Mouse (Mus musculus) left cerebral cortex, adult 8-10 months (tissue): ENCODE results near the gene Vwc2l. TPM values are rescaled to one million over a fixed set of nuclear protein-coding genes. Genes with fewer than 3 reads are reported as not detected.

Experiments
- DNase-seq, 2 experiments: peaks; one replicate each; pipeline ENCODE4 v3.0.0; 2022; ENCODE audit warnings: low spot score in 2 of 2
- total RNA-seq, 4 experiments: library from RNA; stranded (reverse); gene quantifications; 2 replicates each; pipeline ENCODE4 v1.2.4; 2022

The Vwc2l gene
- total RNA-seq = 10 to 100 TPM in 1 of 4 experiments, 1 to 10 TPM in 3; 8.2 to 10.7 (median 9.7) TPM

DNA sequence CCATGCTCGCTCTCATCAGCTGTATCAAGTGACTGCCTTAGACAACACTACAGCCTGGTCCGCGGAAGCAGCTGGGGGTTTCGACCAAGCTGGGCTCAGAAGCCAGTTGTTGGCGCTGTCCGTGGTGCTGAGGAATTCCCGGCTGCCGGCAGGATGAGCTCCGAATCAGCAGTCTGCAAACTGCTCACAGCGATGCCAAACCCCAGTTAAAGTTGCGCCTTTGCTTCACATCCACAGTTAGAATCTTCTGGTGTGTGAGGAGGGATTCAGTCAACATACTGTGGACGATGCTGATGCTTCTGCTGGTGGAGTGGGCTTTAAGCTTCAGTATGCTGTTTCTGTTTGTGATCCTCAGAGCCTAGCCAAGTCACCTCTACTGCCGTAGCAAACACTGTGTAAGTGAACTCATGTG lies at the start of gene Vwc2l:
Gene Vwc2l, plus strand, starts transcription at position 61 of the 412 bp plus-strand sequence.
- DNase-seq = peak; percentile 22 to 42

DNA sequence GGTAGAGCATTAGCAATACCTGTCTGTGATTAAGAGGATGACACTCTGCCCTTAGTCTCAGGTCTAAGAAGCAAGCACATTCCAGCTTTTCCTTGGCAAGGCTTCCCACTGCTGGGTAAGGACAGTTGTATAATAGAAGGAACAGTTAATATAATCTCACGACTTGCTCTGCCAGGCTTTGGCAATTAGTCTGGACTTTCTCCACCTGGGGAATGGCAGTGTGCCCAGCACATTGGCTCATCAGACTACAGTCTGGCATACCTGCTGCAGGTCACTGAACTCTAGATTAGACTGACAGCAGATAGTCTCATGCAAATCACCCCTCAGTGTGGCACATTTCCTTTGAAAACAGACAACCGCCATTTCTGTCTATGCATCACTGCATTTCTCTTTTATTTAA lies 33.0 kb upstream of the Vwc2l start:
- DNase-seq = no peak

DNA sequence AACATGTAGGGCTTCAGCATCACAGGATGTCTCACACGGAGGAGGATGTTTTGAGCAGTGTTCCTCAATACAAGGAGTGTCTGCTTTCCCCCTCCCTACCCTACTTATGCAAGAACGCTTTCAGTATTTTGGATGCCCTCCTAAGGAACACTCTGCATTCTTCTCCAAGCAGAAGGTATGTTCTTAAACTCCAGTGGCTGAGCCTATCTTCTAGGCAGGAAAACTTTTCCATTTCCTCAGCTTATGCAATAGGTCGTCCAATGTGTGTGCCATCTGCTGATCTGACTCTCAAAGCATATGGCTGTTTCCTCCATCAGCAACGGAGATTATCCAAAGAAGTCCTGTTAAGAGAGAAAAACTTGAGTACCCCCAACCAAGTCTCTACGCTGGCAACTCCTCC lies 25.2 kb upstream of the Vwc2l start:
- DNase-seq = peak in 1 of 2 experiments; percentile 11

DNA sequence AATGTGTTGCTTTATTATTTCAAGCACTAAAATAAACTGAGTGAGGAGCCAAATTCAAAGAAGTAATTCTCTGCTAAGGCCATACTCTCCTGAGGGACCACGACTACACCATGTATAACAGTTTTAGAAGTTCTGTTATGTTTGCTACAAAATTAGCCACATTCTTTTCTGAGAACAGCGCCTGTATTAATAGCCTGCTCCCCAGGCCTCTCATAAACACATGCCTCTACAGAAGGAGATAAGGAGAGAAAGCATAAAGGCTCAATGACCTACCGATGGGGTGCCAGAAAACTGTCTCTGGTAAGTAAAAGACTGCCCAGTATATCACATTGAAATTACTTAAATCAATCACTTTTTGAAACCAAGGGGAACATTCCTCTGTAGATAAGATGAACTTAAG lies 21.6 kb upstream of the Vwc2l start:
- no peak for DNase-seq

DNA sequence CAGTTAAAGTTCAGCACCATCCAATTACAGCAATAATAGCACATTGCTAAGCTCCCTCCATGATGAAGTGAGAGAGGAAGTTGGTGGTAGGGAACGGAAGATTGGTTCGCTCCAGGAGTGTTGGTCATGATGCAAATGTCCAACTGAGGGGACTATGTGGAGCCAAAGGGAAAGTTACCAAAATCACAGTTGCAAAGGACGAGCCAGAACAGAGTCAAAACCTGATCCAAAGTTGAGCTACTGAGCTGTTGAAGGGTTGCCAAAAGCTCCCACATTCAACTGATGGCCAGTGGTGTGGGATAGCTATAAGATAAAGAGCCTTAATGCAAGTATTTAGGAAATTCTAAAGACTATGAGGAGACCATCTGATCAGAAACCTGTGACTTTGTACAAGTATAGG lies 19.7 kb upstream of the Vwc2l start:
- DNase-seq = no peak

DNA sequence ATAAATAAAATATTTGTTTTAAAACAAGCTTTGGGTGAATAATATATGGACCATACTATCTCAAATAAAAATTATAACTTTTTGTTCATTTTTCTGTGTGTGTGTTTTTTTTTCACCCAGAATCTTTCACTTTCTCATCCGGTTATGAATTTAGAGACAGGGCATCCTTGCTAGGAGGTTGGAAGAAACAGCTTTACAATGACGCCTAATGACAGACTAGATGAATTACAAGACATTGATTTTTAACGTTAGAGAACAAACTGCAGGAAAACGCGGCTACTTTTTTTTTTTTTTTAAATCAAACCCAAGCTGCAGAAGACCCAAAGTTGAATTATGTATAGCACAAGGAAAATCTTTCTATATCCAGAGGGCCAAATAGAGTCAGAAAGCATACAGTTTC lies 470 bp upstream of the Vwc2l start:
- no peak for DNase-seq

DNA sequence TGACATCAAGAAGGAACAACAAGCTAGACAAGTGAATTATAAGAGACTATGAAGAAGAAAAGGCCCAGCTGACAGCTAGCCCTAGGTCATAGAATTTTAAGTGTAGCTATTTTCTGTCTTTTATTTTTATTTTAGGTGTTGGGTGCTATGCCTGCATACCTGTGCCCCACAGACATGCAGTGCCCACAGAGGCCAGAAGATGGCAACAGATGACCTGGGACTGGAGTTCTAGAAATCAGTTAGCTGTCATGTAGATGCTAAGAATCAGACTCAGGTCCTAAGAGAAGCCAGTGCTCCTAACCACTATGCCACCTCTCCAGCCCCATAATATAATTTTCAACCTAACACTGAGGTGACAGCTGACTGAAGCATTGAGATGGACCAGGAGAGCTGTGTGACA lies 61.6 kb downstream of the Vwc2l start:
- no peak for DNase-seq

DNA sequence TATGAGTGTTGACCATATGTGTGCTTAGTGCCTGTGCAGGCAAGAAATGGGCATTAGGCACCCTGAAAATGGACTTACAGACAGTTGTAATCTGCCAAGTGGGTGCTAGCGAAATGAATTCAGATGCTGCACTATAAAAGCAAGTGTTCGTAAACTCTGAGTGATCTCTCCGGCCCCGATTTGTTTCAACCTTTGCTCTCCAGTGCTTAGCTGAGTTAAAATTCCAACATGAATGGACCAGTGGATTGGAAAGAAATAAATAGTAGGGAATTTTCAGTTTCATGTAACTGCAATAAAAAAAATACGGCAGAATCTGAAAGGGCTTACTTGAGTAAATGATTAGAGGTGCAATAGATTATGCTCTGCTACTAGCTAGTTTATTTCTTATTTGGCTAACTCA lies 66.1 kb downstream of the Vwc2l start:
- no peak for DNase-seq

DNA sequence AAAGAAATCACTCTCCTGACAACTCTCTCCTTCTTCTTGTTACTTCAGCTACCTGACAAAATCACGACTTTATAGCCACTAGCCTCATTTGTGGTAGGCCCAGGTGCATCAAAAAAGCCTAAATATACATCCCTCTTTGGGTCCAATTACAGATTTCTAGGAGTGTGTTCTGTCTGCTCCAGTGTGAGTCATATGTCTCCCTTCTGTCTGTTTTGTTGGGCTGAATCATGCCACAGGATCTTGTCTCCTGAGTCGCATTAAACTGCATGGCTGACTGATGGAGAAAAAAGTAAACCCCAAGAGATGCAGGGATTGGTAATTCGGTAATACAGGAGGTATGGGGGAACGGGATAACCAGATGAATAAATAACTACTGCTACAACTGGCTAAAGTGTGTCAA lies 69.6 kb downstream of the Vwc2l start:
- peak in 1 of 2 experiments; percentile 25 for DNase-seq

DNA sequence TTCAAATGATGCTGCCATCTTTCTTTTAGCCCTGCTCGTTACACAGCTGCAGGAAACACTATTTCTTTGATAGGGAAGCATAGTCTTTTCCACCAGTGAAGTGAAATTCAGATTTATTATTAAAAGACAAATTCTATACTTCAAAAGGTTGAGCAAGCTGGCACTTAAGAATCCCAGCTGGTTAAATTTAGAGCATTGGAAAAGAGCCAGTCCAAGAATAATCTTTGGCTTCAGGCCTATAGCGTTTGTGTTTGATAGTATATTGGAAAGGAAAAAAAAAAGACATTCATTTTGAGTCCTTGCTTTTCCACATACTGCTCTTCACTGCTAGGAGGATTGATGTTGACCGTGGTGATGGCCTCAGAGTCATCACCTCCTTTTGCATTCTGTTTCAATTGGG lies 77.9 kb downstream of the Vwc2l start:
- no peak for DNase-seq

DNA sequence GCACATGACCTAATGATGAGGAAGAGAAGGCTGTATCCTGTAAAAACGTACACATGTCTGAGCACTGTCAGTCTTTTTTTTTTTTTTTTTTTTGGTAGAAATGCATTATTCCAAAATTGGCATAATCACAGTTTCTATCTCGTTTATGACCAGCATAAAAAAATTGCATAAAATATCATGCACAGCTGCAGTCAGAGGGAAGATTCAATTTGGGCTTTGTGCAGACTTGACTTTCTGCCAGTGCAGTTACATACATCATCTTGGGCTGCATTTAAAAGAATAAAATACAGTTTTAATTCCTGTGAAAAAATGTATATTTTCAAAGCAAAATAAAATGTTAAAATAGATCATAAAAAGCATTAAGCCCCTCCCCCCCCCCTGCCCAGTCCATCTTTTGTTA lies 97.6 kb downstream of the Vwc2l start:
- no peak for DNase-seq

DNA sequence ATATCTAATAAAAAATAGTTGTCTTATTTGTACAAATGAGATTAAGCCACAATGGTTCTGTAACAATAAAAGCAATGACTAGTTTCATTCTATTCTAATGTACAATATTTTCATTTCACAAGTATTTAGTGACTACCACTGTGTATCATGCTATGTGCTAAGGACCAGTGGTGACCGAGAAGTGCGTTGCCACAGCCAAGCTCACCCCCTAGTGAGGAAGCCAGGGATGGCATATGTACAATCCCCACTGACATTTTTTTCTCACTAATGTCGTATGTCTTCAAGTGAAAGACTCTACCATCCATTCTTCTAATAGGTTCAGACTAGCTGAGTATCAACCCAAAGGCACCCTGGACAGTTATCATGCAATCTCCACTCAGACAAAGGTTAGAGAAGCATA lies 107.7 kb downstream of the Vwc2l start:
- DNase-seq = no peak

DNA sequence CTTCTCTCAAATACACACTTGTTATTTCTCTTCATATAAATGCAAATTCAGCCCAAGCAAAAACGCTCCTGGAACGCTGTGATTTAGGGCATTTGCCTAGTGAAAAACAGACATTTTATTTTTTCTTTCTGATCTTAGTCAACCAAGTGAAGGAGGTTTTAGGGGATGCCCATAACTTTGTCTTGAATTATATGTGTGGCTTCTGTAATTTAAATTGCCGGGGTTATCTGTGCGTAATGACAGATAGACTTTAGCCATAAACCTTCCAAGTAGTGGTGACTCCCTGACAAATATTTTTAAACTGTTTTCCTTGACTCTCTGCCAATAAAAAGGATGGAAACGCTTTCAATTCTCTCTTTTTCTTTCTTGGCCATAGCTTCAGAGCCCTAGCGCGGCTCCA lies 116.7 kb downstream of the Vwc2l start:
- DNase-seq = no peak

DNA sequence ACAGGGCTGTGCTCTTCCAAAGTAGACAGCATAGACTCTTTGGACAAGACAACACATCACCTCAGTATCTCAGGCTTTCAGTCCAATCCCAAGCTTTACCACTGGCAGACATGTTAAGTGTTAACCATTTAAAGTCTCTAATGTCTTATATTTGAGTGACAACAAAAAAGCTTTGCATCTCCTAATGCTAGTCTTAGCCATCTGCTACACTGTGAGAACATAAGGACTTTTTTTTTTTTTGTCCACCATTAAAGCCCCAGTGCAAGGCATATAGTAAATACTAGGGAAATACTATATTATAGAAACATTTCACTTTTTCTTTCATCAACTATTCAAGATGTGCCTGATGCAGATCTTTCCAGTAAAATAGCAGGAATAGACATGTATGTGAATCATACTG lies 119.8 kb downstream of the Vwc2l start:
- no peak for DNase-seq

DNA sequence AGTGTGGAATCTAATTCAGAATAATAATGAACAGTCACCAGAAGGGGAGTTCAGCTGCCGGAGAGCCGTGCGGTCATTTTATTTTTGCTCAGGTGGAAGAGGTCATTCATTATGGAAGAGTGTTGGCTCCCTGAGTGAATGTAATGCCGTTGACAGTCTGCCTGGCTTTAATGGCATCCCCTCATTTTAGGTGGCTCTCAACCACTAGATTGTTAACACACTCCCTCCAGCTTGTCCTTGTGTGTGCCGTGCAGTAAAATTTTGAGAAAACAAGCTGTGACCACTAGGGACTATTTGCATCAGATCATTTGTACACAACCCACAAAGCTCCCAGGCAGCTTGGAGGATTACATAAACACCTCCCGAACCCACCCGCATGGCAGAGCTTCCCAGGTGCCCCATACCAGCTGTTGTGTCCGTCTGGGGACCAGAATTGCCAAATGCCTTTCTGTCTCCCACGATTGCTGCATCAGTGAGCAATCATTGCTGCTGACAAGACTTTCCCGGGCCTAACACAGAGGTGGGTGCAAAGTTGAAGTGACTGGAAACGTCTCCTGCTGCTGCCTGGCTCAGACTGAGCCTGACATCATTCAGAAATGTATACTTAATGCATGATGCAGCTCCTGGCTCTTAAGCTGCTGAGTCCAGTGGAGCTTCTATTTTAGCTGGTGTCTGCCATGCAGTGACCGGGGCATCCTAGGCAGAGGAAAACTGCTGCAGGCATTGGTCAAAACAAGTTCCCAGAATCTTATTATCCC lies 126.3 kb downstream of the Vwc2l start:
- peak in 1 of 2 experiments; percentile 25 for DNase-seq

DNA sequence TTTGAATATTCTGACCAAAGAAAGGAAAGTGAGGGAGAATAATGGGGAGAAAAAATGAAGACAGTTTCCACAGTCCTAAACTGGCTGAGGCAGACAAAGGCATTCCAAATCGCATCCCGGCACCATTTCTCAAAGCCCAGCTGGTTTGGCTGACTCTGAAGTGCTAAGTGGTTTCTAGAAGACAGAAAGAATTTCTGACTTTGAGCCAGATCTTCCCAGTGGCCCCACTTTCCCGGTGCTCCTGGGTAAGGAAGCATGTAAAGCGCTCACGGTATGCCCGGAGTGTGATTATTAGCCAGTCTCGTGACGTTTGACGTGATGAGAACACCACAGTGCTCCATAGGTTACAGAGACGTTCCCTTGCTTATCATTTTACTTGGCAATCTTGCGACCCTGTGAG lies 127.9 kb downstream of the Vwc2l start:
- DNase-seq = no peak

DNA sequence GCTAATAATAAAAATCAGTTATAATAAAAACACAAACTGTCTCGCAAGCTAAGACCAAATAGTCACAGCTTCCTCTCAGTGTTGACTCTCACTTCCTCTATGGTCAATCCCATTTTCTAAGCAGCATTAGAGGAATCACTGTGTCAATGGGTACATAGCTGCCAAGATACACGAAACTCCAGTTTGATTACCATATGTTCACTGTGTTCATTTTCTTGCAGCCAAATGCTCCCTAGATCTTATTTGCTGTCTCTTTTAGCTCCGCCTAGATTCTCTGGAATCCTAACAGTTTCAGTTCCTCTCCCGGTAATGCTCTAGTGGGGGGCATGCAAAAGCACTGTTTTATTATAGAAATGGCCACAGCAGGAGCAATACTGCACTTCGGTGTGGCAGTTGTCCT lies 130.4 kb downstream of the Vwc2l start:
- DNase-seq = no peak

DNA sequence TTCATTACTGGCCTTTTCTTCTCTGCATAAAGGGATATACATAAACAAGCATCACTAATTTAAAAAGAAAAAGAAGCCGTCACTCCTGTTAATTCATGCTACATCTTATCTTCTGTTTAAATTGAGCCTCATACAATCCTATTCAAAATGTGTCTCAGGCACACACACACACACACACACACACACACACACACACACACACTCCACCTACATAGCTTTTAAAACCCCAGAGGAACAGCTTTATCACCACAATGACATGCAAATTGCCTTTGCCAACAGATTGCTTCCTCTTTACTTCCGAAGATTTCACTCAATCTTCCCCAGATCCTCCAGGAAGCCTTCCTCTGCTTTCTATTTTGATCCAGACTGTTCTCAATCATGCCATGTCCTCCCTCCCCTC lies 136.2 kb downstream of the Vwc2l start:
- DNase-seq = no peak

DNA sequence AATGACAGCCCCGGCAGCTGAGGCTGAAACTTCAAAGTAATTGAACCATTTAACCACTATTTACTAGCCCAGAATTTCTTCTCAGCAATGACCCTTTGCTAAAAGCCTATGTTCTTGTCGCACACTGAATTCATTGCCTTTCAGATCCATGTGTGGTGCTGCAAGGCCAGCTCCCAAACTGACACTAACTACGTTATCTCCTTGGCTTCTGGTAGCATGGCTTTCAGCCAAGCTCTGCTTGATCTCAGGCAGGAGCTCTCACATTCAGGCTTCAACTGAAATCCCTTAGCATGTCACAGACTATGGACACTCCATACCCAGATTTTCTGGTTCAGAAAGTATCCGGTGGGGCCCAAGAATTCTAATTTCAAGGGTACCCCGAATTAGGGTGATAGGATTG lies 140.6 kb downstream of the Vwc2l start:
- no peak for DNase-seq

DNA sequence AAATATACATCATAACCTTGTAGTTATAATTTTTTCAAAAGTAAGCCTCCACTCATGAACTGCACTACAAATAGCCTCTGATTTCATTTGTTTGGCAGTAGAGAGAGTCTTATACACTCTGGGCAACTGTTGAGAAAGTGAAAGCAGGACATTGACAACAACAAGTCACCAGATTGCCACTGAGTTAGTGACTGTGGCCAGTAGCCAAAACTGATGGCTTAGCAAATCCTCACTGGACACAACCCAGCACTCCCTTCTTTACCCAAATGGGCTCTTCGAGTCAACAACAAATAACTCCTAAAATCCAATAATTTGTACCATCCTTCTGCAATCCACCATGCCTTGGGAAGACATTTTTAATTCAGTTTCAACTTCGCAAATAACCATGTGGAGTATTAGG lies 155.0 kb downstream of the Vwc2l start:
- no peak for DNase-seq

DNA sequence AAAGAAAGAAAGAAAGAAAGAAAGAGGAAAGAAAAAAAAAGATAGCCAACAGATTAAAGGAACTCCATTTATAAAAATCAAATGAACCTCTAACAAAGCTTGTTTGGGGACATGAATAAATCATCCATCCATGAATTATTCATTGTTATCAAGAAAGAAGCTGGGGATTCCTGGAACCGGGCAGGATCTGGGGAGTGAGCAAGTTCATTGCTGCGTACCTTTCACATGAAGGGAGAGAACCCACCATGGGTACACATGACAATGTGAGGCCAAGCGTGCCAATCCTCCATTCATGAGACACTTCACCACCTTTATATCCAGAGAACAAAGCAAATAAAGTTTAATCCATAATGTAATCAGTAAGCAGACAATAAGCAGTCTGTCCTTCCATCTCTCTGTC lies 155.8 kb downstream of the Vwc2l start:
- DNase-seq = no peak

DNA sequence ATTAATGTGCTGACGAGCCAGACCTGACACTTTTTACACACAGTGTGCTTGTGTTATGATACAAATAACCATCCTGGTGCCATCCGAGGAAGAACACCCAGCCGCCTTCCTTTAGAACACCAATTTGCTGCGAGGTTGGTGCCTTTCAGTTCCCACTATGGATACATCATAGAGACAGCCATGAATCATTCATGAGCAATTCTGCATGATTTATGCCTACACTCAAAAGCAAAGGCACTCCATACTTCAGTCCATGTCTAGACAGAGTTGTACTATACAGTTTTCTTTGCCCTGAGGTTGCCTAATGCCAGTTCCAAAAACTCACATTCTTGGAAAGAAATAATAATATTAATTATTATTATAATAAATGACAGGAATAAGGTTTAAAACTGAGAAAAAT lies 158.6 kb downstream of the Vwc2l start:
- no peak for DNase-seq

DNA sequence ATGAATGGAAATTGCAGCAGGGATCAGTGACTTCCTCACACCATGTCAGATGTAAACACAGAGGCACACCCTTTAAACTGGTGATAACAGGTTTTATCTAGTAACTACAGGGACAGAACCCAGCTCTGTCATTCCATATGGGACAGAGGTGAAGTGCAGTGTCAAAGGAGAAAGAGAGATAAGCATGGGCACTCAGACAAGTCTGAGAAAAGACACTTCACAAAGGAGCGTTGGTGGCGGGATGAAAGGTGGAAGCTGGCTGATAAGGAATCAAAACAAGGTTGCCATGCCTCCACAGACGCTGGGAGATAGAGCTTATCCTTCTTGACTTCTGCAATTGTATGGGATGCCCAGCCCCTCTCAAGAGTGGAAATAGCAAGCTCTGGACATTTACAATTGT lies 176.8 kb downstream of the Vwc2l start:
- DNase-seq = no peak

DNA sequence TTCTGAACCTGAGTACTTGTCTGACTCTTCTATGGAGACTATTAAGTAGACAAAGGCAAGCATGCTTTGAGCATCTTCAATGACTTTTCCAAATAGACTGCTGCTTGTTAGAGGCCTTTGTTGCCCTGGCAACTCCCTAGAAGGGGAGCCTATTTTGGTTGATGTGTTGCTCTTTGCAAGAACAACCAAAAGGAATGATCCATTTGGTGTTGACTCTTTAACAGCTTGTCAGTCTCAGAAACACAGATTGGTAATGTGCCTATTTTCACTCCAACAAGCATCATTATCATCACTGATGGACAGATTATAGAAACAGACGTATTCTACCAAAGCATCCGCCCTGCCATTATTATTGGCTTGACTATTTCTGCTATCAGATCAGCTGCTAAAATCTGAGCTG lies 181.9 kb downstream of the Vwc2l start:
- DNase-seq = no peak
